Mouse (Mus musculus) CH12.LX (cell line): ENCODE data around the gene Dpm2. TPM values are rescaled to one million over a fixed set of nuclear protein-coding genes. Genes with fewer than 3 reads are reported as not detected.

Experiments used
- DNase-seq: peaks from one replicate; pipeline ENCODE4 v3.0.0-alpha.2; 2013; ENCODE audit errors: extremely low read depth
- H3K27ac ChIP-seq: 2 replicates; pipeline ENCODE4 v1.5.1; 2012; ENCODE audit warnings: low read depth, mild to moderate bottlenecking, control low read depth, moderate library complexity; ENCODE audit not compliant: insufficient read depth
- H3K27me3 ChIP-seq: replicated peaks from 2 replicates; pipeline ENCODE3; 2012; ENCODE audit warnings: inconsistent platforms
- H3K36me3 ChIP-seq, 2 experiments: replicated peaks in 1 of 2; 2 replicates each; pipeline versions ENCODE3 to v1.6.1; 2012; ENCODE audit warnings: inconsistent platforms in 1 of 2, low read length in 1 of 2, mild to moderate bottlenecking in 1 of 2, mixed read lengths in 1 of 2, moderate library complexity in 1 of 2; ENCODE audit not compliant: control insufficient read depth in 1 of 2, insufficient read depth in 1 of 2
- H3K4me1 ChIP-seq, 2 experiments: 2 replicates each; pipeline ENCODE4 v1.6.1; 2012; ENCODE audit warnings: inconsistent platforms in 1 of 2, moderate library complexity in 1 of 2; ENCODE audit not compliant: insufficient read depth in 2 of 2, control insufficient read depth in 1 of 2
- H3K4me2 ChIP-seq: 2 replicates; pipeline ENCODE4 v1.6.1; 2012; ENCODE audit warnings: low read depth, mild to moderate bottlenecking, control low read depth; ENCODE audit not compliant: poor library complexity, insufficient read depth, severe bottlenecking
- H3K4me3 ChIP-seq, 3 experiments: fragments of 150-350 bp in 1 of 3; sonication (generic) in 1 of 3; replicated peaks in 1 of 3; 2 replicates each; pipeline versions ENCODE3 to v1.5.1; 2011 to 2012; ENCODE audit warnings: low read depth in 2 of 3, low read length in 2 of 3, mild to moderate bottlenecking in 2 of 3, moderate library complexity in 2 of 3, control low read depth in 1 of 3, improper control_type of control experiment in 1 of 3, inconsistent platforms in 1 of 3, mixed read lengths in 1 of 3; ENCODE audit not compliant: poor library complexity in 1 of 3
- H3K79me2 ChIP-seq: replicated peaks from 2 replicates; pipeline ENCODE4 v1.6.1; 2012; ENCODE audit warnings: mild to moderate bottlenecking, moderate library complexity; ENCODE audit not compliant: control insufficient read depth, poor library complexity, insufficient read depth, severe bottlenecking; ENCODE audit errors: extremely low read depth
- H3K9ac ChIP-seq: 2 replicates; pipeline ENCODE4 v1.6.1; 2012; ENCODE audit warnings: low read depth, mild to moderate bottlenecking, control low read depth, moderate library complexity; ENCODE audit not compliant: insufficient read depth
- H3K9me3 ChIP-seq: replicated peaks from 2 replicates; pipeline ENCODE3; 2012; ENCODE audit warnings: low read length, inconsistent platforms, mixed read lengths
- CHD1 ChIP-seq: IDR thresholded peaks from 2 replicates; pipeline ENCODE4 v1.6.1; 2012; ENCODE audit warnings: low read depth, low read length, improper control_type of control experiment, inconsistent platforms
- ELF1 ChIP-seq: IDR thresholded peaks from 2 replicates; pipeline ENCODE4 v1.6.1; 2014; ENCODE audit warnings: low read depth, mild to moderate bottlenecking, inconsistent platforms, low read length, improper control_type of control experiment
- JUN ChIP-seq: IDR thresholded peaks from 2 replicates; pipeline ENCODE4 v1.6.1; 2011; ENCODE audit warnings: low read depth, mild to moderate bottlenecking, low read length, improper control_type of control experiment, moderate library complexity; ENCODE audit not compliant: insufficient read depth
- JUND ChIP-seq: conservative IDR thresholded peaks from 2 replicates; pipeline ENCODE4 v1.6.1; 2011; ENCODE audit warnings: low read depth, low read length, improper control_type of control experiment
- MAFK ChIP-seq: IDR thresholded peaks from 2 replicates; pipeline ENCODE4 v1.6.1; 2011; ENCODE audit warnings: low read length, improper control_type of control experiment; ENCODE audit not compliant: insufficient replicate concordance
- MAX ChIP-seq: IDR thresholded peaks from 2 replicates; pipeline ENCODE4 v1.6.1; 2011; ENCODE audit warnings: low read length, improper control_type of control experiment
- MXI1 ChIP-seq: IDR thresholded peaks from 2 replicates; pipeline ENCODE4 v1.6.1; 2011; ENCODE audit warnings: mild to moderate bottlenecking, low read depth, low read length, improper control_type of control experiment
- NRF1 ChIP-seq: IDR thresholded peaks from 2 replicates; pipeline ENCODE4 v1.6.1; 2014; ENCODE audit warnings: low read depth, mild to moderate bottlenecking, inconsistent platforms, low read length, improper control_type of control experiment, moderate library complexity
- PAX5 ChIP-seq: IDR thresholded peaks from 2 replicates; pipeline ENCODE4 v1.6.1; 2012; ENCODE audit warnings: low read length, inconsistent platforms, mixed read lengths
- POLR2AphosphoS2 ChIP-seq: IDR thresholded peaks from 2 replicates; pipeline ENCODE4 v1.6.1; 2011; ENCODE audit warnings: low read depth, low read length, improper control_type of control experiment
- SIN3A ChIP-seq: IDR thresholded peaks from 2 replicates; pipeline ENCODE4 v1.6.1; 2012; ENCODE audit warnings: low read length, improper control_type of control experiment, inconsistent platforms
- SMC3 ChIP-seq: IDR thresholded peaks from 2 replicates; pipeline ENCODE4 v1.6.1; 2011; ENCODE audit warnings: low read depth, low read length, improper control_type of control experiment
- USF1 ChIP-seq: IDR thresholded peaks from 2 replicates; pipeline ENCODE4 v1.6.1; 2014; ENCODE audit warnings: low read depth, mild to moderate bottlenecking, inconsistent platforms, low read length, improper control_type of control experiment
- USF2 ChIP-seq: conservative IDR thresholded peaks from 2 replicates; pipeline ENCODE4 v1.6.1; 2011; ENCODE audit warnings: low read depth, low read length, improper control_type of control experiment
- dilution Hi-C: fragments of 300-500 bp; cut with MboI; formaldehyde crosslinking; loops from 2 replicates; pipeline ENCODE4 v1.14.3; 2020; ENCODE audit warnings: low sequenced_read_pairs; ENCODE audit not compliant: extremely low pct_unique_long_range_greater_than_20kb, extremely low pct_ligation_motif_present
- in situ Hi-C: fragments of 300-500 bp; cut with MboI; formaldehyde crosslinking; loops from 3 replicates; pipeline ENCODE4 v1.14.3; 2019; ENCODE audit warnings: low sequenced_read_pairs, low pct_ligation_motif_present, low pct_unique_long_range_greater_than_20kb, mixed read lengths
- polyA plus RNA-seq: library from polyadenylated mRNA; unstranded; fragments of >175 nt; gene quantifications from 2 replicates; pipeline ENCODE4 v1.2.1, GENCODE M21; 2012; ENCODE audit warnings: low read depth; ENCODE audit not compliant: insufficient read length
- total RNA-seq, 2 experiments: library from RNA; depleted of rRNA; stranded (reverse); fragments of 300-350 nt in 1 of 2; fragments of >200 nt in 1 of 2; gene quantifications; 2 replicates each; pipeline ENCODE4 v1.2.3; 2012 to 2014

Dpm2 gene
- total and polyA plus RNA-seq, 3 experiments = 30.9 to 63.6 (median 33.8) TPM

- H3K4me1 ChIP-seq = peaks cover 9 to 18% of the 10 kb centered on the region in 2 experiments
- no peak overlapping the region for H3K27ac ChIP-seq
- no peaks in the 10 kb centered on the region for H3K79me2 ChIP-seq
- no peaks in the 10 kb centered on the region for H3K9me3 ChIP-seq
- dilution Hi-C loops (no loop called here), in situ Hi-C loops (no loop called here)
- H3K27me3 ChIP-seq = peaks cover 9% of the 10 kb centered on the region
- no peak for DNase-seq
- no peak overlapping the region for H3K4me3 ChIP-seq
- H3K36me3 ChIP-seq = no peaks in the 10 kb centered on the region
- no peak for TF ChIP-seq PAX5
- TF ChIP-seq CHD1 = no peak
- no peak for TF ChIP-seq JUND
- no peak for TF ChIP-seq NRF1
- TF ChIP-seq ELF1 = no peak
- TF ChIP-seq POLR2AphosphoS2 = no peak
- TF ChIP-seq MAFK = no peak
- no peak for TF ChIP-seq USF1
- TF ChIP-seq USF2 = no peak
- TF ChIP-seq MAX = no peak
- H3K9ac ChIP-seq = no peak overlapping the region
- H3K4me2 ChIP-seq = no peak overlapping the region
These were observed 37.5 kb upstream of the Dpm2 start for GRCm38 (mm10) chr2:32533163-32533562.

- H3K36me3 ChIP-seq = peaks cover 0 to under 1% of the 10 kb centered on the region in 2 experiments
- H3K79me2 ChIP-seq = no peaks in the 10 kb centered on the region
- no peak for DNase-seq
- H3K9me3 ChIP-seq = no peaks in the 10 kb centered on the region
- in situ Hi-C loops = no loop called here
- H3K27ac ChIP-seq = no peak overlapping the region
- H3K4me2 ChIP-seq = peak overlapping the region; percentile 91
- TF ChIP-seq SIN3A = no peak; the same call in 1 of the 2 replicates
- TF ChIP-seq MAFK = no peak
- TF ChIP-seq SMC3 = no peak
- peak; percentile 60 for TF ChIP-seq MXI1
- no peak for TF ChIP-seq JUN
- peak overlapping the region; percentile 57 to 69 (median 65) for H3K4me3 ChIP-seq
- H3K9ac ChIP-seq = peak overlapping the region; percentile 79
- H3K4me1 ChIP-seq = peaks cover 10 to 27% of the 10 kb centered on the region in 2 experiments
- dilution Hi-C loops = no loop called here
- H3K27me3 ChIP-seq = peaks cover 9% of the 10 kb centered on the region
These were observed 36.5 kb upstream of the Dpm2 start for GRCm38 (mm10) chr2:32534061-32534732.
